Mouse (Mus musculus): ENCODE measurements around the gene BC051142. TPM values are rescaled to one million over a fixed set of nuclear protein-coding genes. Genes with fewer than 3 reads are reported as not detected.
A peak's percentile ranks its signal among the peaks of the same experiment; 100 is the strongest.
"Not testable (repeated sequence)": the region's sequence is repeated elsewhere in the genome, so short reads cannot be mapped to it uniquely, and the experiment has no call there.

The BC051142 gene
- total RNA-seq, 2 experiments from 2014 or later = 0.88 to 1.1 TPM

DNA sequence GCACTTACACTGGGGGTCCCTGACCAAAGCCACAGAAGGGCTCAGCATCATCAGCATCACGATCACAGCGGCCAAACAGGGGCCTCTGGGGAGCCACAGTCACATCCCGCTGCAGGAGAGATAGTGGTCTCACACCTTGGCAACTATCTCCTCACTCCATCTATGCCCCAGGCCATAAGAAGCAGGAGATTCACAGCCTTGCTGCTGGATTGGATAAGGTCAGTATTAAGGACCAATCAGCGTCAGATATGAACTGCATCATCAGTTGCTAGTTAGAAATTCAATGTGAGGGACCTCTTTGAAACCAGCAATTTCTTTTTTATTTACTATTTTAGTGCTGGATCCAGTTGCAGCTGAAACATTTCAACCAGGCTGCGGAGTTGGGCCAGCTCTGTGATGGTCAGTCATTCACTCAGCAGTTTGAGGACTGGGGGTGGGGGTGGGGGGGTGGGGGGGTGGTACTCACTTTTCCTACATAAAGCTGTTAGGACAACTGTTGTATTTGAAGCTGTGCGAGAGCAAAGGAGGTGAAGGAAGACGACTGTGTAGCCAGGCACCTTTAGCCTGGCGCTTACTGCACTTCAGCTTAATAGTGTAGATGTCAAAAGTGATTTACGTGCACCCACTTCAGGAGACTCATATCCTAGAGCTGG, 436 bp upstream of the BC051142 start:
- DNase-seq (ENCODE audit: low spot score in 2 of 2) = peak in 1 of 2 experiments; percentile 20

DNA sequence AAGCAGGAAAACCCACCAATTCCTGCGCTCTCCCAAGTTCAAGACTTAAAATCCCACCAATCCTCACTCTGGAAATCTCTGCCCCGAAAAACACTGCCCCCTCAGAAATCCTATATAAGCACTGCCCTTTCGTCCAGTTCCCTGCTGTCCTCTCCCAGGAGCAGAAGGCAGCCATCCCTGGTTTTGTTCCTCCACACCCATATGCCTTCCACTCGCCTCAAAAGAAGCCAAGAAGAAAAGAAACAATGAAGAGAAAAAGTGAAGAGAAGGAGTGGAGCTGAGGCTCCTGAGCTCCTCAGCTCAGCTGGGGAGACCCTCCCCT, 735 bp downstream of the BC051142 start:
- DNase-seq (ENCODE audit: low spot score in 2 of 2) = no peak

DNA sequence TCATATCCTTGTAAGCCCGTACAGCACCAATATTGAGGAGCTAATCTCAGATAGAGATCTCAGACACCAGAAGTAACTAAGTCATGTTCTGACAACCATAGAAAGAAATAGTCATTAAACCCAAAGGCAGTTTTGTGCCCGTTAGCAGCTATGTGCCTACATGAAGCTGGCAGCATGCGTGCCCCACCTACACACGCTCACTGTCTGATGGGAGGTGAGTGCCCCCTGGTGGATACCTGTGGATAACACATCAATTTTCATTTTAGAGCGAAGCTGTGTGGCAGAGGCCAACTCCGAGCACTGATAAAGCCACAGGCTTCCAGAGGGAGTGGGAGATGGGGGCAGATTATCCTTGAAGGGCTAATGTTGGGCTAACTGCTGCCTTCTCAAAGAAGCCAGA, 12.5 kb downstream of the BC051142 start:
- peak in 1 of 2 experiments; percentile 31 for DNase-seq (ENCODE audit: low spot score in 2 of 2)

DNA sequence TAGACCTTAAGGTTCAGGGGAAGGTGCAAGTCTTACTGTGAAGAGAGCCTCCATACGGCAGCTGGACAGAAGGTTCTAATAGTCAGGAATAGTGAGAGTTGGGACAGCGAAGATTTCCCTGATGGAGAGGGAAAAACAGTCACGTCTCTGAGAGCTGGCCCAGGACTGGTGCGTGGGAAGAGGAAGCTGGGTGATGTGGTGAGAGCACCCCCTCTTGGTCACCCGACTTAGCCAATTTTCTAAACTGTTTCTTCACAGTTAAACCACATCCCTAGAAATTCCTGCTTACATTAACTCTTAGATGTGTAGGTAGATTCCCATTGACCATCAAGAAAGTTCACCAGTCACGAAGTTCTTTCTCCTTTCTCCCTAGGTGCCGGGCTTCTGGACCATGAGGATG, 21.4 kb downstream of the BC051142 start:
- no peak for DNase-seq (ENCODE audit: low spot score in 2 of 2)

DNA sequence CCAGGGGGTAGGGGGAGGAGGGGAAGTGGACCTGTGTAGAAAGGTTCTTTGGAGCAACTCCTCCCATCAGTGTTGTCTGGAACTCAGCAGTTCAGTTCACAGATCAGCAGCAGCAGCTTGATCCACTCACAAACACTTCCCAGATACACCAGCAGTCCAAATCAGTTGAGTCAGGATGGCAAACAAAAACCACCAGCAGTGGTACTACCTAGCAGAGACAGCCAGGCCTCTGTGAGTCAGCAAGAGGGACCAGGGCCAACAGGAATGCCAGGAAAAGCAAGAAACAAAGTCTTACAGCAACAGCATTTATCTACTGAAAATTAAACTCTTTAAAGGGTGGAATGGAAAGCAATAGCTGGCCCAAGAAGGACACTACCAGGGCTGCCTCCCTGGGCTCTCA, 29.0 kb downstream of the BC051142 start:
- DNase-seq (ENCODE audit: low spot score in 2 of 2) = no peak

DNA sequence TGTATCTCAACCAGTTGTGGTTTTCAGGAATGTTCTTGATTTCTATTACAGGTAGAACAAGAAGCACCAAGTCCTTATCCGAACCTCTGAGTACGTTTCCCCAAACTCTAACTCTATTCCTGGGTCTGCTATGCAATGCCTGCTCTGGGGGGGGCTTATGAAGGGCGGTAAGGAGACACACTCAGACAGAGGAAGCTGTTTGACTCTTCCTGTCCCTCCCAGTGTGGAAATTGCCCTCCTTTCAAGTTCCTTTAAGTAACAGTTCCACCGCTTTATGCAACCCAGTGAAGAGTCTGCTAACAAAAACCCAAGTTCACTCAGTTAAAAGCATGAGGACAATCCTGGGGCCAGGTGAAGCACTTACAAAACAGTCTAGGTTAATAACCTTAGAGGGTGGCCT, 38.5 kb downstream of the BC051142 start:
- no peak for DNase-seq (ENCODE audit: low spot score in 2 of 2)

DNA sequence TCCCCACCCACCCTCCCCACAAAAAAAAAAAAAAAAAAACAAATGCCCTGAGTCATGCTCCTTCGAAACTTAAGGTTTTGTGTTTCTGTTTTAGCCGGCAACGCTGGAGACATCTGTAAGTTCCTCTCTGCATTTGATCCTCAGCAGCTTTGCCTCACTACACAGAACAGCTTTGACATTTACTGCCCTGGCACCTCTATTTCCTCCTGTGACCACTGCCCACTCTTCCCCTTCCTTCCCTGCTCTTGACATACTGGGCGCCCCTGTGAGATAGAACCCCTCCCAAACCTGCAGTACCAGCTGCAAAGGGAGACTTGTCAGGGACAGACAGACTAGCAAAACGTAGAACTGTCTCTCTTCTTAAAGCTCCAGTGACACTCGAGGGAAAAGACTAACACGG, 39.0 kb downstream of the BC051142 start:
- no peak for DNase-seq (ENCODE audit: low spot score in 2 of 2)

DNA sequence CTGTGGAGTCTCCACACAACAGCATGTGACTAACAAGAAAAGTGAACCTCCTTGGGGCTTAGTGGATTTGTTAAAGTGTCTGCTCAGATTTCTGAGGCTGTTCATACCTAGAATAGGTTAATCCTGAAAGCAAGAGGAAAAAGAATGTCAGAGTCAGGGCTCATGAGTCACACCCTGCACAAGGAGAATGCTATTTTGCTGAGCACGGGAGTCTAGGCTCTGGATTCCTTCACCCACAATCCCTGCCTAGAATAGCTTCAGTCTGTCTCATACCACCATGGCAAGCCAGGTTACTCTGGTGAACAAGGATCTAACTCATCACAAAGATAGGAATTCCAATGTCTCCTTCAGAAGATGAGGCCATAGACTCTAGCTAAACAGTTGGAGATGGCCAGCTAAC, 40.0 kb downstream of the BC051142 start:
- no peak for DNase-seq (ENCODE audit: low spot score in 2 of 2)

DNA sequence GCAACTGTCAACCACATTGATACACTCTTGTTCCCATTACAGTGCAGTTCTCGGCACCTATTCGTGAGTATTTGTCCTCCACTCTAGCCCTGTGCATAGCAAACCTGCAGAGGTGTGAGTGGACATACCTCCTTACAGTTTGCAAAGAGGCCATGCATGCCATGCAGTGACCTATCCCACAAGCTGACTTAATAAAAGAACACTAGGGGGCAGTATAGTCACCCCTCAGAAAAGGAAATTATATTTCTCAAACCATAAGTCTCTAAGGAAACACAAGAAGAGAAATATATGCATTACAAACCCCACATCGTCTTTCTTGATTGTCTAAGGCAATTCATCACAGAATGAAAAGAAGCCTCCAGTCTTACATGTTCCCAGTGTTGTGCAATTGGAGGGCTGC, 41.2 kb downstream of the BC051142 start:
- DNase-seq (ENCODE audit: low spot score in 2 of 2) = no peak

DNA sequence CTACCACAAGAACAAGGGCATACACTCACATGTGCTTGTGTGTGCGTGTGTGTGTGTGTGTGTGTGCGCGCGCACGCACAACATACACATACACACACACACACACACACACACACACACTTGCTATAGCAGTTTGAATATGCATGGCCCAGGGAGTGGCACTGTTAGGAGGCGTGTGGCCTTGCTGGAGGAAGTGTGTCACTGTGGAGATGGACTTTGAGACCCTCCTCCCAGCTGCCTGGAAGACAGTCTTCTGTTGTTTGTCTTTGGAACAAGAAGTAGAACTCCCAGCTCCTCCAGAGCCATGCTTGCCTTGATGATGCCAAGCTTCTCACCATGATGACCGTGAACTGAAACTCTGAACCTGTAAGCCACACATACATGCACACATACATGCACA, 43.4 kb downstream of the BC051142 start:
- DNase-seq (ENCODE audit: low spot score in 2 of 2) = no peak

DNA sequence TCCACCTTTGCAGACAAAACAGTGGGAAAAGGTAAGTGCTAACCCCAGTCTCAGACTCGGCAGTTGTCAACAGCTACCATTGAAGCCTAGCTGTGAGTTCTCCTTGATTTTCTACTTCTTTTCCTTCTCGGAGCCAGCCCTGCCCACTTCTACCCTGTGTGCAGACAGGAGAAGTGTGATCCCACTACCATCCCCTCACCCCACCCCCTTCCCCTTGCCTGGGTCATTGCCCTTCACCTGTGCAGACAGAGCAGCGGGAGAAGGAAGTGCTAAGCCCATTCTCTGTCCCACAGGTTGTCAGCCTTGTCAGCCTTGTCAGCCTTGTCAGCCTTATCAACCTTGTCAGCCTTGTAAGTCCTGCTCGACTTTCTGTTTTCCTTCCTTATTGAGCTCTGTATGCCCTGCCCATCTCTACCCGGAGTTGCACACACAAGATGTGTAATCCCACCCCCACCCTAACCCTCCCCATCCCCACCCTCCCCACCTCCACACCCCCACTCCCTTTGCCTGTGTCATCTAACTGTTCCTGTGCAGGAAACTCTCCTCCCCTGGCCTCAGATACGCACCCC, 49.9 kb downstream of the BC051142 start:
- no peak for DNase-seq (ENCODE audit: low spot score in 2 of 2)

DNA sequence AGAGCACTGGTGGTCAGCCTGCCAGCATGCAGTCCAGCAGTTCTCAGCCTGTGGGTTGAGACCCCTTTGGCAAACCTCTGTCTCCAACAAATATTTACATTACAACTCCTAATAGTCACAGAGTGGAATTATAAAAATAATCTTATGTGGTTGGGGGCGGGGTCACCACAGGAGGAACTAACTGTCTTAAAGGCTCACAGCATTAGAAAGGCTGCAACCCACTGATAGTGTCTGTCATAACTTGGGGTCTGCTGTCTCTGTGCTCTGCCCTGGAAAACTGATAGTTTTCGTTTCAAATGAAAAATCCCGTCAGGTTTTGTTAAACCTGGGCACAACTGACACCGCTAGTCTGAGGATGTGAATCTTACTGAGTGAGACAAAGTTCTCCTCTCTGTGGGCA, 59.0 kb downstream of the BC051142 start:
- DNase-seq (ENCODE audit: low spot score in 2 of 2) = no peak

DNA sequence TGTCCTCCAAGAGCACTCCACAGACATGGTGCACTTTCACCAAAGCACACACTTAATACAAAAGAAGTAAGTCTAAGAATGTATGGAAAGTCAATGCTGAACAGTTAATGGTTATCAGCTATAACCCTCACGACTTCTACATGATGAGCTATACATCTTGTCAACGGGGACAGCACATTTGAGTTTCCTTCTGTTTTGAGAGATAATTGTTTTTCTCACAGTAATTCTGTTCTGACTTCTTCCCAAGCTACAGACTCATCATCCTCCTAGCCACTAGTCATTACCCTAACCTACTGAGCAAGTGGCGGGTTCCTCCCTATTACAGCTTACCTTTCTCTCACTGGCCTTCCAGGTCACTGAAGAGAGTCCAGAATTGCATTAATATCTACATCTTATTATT, 60.6 kb downstream of the BC051142 start:
- DNase-seq (ENCODE audit: low spot score in 2 of 2) = no peak

DNA sequence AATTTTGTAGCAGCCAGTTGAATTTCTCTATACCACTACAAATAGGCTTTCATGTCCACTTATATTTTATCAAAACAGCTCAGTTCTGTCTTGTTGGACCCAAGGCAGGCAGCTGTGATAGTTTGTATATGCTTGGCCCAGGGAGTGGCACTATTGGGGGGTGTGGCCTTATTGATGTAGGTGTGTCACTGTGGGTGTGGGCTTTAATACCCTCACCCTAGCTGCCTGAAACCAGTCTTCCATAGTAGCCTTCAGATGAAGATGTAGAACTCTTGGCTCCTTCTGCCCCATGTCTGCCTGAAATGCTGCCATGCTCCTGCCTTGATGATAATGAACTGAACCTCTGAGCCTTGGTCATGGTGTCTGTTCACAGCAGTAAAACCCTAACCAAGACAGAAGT, 67.3 kb downstream of the BC051142 start:
- DNase-seq (ENCODE audit: low spot score in 2 of 2) = not testable (repeated sequence)

DNA sequence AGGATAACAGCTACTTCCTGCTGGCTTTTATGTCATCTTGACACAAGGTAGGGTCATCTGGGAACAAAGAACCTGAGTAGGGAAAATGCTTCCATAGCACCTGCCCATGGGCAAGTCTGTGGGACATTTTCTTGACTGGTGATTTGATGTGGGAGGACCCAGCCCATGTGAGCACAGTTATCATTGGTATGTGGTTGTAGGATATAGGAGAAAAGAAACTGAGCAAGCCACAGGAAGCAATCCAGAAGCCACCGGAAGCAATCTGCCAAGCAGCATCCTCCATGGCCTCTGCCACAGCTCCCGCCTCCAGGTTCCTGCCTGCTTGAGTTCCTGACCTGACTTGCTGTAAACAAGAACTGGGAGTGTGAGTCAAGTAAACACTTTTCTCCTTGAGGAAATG, 71.9 kb downstream of the BC051142 start:
- DNase-seq (ENCODE audit: low spot score in 2 of 2) = no peak

DNA sequence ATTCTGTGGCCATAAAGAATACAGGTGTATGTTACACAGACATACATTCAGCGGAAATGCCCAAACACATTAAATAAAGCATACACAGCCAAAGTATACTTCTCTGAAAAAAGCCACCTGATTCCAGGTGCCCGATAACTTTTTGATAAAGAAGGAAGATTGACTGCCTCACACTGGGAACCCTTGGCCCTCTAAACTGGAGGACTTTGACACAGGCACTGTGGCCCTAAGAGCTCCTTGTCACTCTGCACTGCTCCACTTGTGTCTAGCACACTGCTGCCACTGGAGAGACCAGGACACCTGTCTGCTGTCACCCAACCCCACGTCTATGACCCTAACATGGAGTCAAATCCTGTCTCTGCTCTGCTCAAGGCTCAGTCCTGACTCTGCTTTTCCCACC, 76.4 kb downstream of the BC051142 start:
- DNase-seq (ENCODE audit: low spot score in 2 of 2) = no peak

DNA sequence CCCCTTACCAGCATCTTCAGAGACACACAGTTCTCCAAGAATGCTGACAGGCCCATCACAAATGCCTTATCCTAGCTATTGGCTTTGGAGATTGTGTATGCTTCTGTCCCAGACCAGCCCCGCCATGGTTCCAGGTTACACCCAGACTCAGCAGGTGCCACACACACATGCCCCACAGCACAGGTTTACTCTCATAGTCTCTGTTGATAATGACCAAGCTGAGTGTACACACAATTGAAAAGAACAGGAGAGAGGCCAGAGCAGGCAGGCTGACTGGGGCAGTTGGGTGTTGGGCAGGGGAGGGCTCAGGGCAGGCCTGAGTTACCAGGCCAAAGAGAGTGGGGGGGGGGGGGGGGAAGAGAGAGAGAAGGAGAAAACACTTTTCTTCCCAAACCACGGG, 77.8 kb downstream of the BC051142 start:
- no peak for DNase-seq (ENCODE audit: low spot score in 2 of 2)

DNA sequence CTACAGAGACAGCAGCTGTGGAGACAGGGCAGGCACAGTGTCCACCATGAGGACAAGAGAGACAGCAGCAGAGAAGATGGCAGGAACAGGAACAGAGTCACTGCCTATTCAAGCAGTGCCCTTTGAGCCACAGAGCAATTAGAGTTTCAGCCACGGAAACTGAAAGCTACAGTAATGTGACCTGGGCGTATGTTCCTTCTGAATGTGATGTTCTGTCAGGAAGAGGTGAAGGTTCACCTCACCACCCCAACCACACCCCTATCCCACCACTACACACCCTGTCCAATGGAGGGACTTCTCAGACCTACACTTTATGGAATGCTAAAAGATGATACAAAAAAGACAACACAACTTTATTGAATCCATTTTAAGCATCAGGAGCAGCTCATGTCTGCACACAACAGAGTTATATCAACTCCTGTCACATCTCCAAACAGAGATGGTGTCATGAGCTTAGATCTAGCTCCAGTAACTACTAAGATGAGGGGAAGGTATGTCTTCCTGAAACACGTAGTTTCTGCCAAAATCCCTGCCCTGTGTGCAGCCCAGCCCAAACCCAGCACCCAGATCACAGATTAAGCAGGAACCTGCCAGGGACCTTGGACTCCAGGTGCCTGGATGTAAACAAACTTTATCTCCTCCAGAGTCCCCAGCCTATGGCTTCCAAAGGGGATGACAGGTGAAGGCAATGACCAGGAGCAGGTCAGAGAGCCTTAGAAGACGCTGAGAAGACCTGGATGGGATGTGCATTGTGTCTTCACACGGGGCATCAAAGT, 78.8 kb downstream of the BC051142 start, which contains the start of gene Btnl4:
TSS of gene Btnl4 (minus strand) at position 81 of the 776 bp plus-strand sequence.
- DNase-seq (ENCODE audit: low spot score in 2 of 2) = not testable (repeated sequence)

DNA sequence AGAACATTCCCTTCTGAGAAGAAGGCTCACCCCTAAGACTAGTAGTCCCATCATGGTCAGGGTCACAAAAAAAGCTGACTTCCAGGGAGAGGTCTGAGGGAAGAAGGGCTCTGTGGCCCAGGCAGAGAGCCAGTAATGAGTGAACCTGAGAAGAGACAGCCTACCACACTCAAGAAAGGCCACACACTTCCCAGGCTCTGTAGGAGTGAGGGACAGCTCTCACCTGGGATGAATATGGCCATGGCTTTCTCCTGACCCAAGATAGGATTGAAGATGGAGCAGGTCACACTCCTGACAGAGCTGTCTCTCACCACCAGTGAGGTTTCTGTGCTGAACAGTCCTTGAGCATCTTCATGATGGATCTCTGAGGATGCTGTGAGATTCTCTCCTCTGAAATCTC, 94.2 kb downstream of the BC051142 start:
- DNase-seq (ENCODE audit: low spot score in 2 of 2) = no peak

DNA sequence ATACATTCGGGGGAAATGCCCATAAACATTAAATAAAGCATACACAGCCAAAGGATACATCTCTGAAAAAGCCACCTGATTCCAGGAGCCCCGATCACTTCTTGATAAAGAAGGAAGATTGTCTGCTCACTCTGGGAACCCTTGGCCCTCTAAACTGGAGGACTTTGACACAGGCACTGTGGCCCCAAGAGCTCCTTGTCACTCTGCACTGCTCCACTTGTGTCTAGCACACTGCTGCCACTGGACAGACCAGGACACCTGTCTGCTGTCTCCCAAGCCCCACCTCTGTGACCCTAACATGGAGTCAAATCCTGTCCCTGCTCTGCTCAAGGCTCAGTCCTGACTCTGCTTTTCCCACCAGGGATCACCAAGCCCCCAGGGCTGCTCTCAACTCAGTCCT, 96.5 kb downstream of the BC051142 start:
- not testable (repeated sequence) for DNase-seq (ENCODE audit: low spot score in 2 of 2)

DNA sequence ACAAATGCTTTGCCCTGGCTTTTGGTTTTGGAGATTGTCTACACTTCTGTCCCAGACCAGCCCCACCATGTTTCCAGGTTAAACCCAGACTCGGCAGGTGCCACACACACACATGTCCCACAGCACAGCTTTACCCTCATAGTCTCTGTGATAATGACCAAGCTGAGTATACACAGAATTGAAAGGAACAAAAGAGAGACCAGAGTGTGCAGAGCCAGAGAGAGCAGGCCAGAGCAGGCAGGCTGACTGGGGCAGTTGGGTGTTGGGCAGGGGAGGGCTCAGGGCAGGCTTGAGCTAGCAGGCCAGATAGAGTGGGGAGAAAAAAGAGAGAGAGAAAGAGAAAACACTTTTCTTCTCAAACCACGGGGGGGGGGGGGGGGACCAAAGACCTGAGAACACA, 97.9 kb downstream of the BC051142 start:
- no peak for DNase-seq (ENCODE audit: low spot score in 2 of 2)

DNA sequence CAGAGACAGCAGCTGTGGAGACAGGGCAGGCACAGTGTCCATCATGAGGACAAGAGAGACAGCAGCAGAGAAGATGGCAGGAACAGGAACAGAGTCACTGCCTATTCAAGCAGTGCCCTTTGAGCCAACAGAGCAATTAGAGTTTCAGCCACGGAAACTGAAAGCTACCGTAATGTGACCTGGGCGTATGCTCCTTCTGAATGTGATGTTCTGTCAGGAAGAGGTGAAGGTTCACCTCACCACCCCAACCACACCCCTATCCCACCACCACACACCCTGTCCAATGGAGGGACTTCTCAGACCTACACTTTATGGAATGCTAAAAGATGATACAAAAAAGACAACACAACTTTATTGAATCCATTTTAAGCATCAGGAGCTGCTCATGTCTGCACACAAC, 98.7 kb downstream of the BC051142 start:
- not testable (repeated sequence) for DNase-seq (ENCODE audit: low spot score in 2 of 2)

DNA sequence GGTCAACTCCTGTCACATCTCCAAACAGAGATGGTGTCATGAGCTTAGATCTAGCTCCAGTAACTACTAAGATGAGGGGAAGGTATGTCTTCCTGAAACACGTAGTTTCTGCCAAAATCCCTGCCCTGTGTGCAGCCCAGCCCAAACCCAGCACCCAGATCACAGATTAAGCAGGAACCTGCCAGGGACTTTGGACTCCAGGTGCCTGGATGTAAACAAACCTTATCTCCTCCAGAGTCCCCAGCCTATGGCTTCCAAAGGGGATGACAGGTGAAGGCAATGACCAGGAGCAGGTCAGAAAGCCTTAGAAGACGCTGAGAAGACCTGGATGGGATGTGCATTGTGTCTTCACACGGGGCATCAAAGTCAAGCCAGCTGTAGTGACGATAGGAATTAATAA, 99.1 kb downstream of the BC051142 start:
- not testable (repeated sequence) for DNase-seq (ENCODE audit: low spot score in 2 of 2)

Data from gastrocnemius, postnatal 4 days (tissue).